Mouse (Mus musculus) intestine, embryonic 14.5 days (tissue): ENCODE data around the gene Cox17. TPM values are rescaled to one million over a fixed set of nuclear protein-coding genes. Genes with fewer than 3 reads are reported as not detected.
A peak's percentile ranks its signal among the peaks of the same experiment; 100 is the strongest.

Source experiments
- ATAC-seq: fragments of 200-750 bp; cut with Nextera tagmentation; replicated peaks from 2 replicates; pipeline ENCODE4 v1.8.0; 2017; ENCODE audit warnings: low read depth, moderate number of reproducible peaks, moderate TSS enrichment, moderate library complexity; ENCODE audit not compliant: low FRiP score, low TSS enrichment
- DNase-seq: peaks from one replicate; pipeline ENCODE4 v3.0.0-alpha.2; 2018; ENCODE audit warnings: low spot score
- H3K27ac ChIP-seq: fragments of 300-500 bp; sonication (generic); 2 replicates; pipeline ENCODE4 v1.5.1; 2014; ENCODE audit warnings: low read depth, mild to moderate bottlenecking, control low read depth
- H3K27me3 ChIP-seq: fragments of 300-500 bp; sonication (generic); replicated peaks from 2 replicates; pipeline ENCODE4 v1.6.1; 2014; ENCODE audit warnings: low read length, control low read depth; ENCODE audit not compliant: control insufficient read depth, insufficient read depth
- H3K36me3 ChIP-seq: fragments of 300-500 bp; sonication (generic); 2 replicates; pipeline ENCODE4 v1.6.1; 2014; ENCODE audit warnings: low read length, control low read depth; ENCODE audit not compliant: control insufficient read depth, insufficient read depth
- H3K4me1 ChIP-seq: fragments of 300-500 bp; sonication (generic); replicated peaks from 2 replicates; pipeline ENCODE4 v1.6.1; 2014; ENCODE audit warnings: low read length, control low read depth, mixed read lengths; ENCODE audit not compliant: control insufficient read depth, insufficient read depth
- H3K4me2 ChIP-seq: fragments of 300-500 bp; sonication (generic); 2 replicates; pipeline ENCODE4 v1.6.1; 2014; ENCODE audit warnings: low read length
- H3K4me3 ChIP-seq: fragments of 300-500 bp; sonication (generic); 2 replicates; pipeline ENCODE4 v1.5.1; 2014; ENCODE audit warnings: low read depth, low read length, control low read depth, mixed read lengths
- H3K9ac ChIP-seq: fragments of 300-500 bp; sonication (generic); 2 replicates; pipeline ENCODE4 v1.6.1; 2014; ENCODE audit warnings: mild to moderate bottlenecking, low read length
- H3K9me3 ChIP-seq: fragments of 300-500 bp; sonication (generic); 2 replicates; pipeline ENCODE4 v1.6.1; 2016; ENCODE audit warnings: low read length, control low read depth; ENCODE audit not compliant: control insufficient read depth
- WGBS: fragments of 180-500 bp; shearing (Covaris S2); extraction: QIAGEN DNeasy Blood & Tissue Kit; methylation state at CpG from one replicate; pipeline ENCODE4 v1.1.7; 2014; 5-methylcytosine and 5-hydroxymethylcytosine counted together
- polyA plus RNA-seq: library from polyadenylated mRNA; unstranded; fragments of >200 nt; fragmentation: Nextera tagmentation; extraction: Ambion mirVana; gene quantifications from 2 replicates; pipeline ENCODE4 v1.2.1, GENCODE M21; 2014

The Cox17 gene
- polyA plus RNA-seq, 1 experiment from 2014 or later = 187 TPM

DNA sequence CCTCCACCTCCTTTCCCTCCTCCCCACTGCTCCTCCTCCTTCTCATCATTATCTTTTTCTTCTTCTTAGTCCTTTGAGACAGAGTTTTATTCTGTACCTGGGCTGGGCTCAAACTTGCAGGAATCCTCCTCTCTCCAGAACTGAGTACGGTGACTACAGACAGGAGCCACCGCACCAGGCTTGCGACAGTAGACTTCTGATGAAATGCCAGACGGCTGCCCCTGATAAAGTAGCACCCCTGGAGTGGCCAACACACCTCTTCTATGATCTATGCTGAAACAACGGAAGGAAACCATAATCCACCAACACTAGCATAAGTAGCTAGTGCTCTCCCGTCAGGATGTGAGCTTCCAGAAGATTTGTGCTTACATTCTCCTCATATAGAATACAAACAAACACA is 40.6 kb downstream of the Cox17 start:
- Histone ChIP-seq H3K36me3 (no peaks in the 10 kb centered on the region), H3K9ac (no peak overlapping the region), H3K27me3 (no peaks in the 10 kb centered on the region), H3K27ac (no peak overlapping the region), H3K4me2 (no peak overlapping the region), H3K4me3 (no peak overlapping the region), H3K4me1 (no peaks in the 10 kb centered on the region), H3K9me3 (no peaks in the 10 kb centered on the region)
- no peak for DNase-seq
- ATAC-seq = no peak
- 88% methylated on average over 6 of the region's 6 CpGs for WGBS

DNA sequence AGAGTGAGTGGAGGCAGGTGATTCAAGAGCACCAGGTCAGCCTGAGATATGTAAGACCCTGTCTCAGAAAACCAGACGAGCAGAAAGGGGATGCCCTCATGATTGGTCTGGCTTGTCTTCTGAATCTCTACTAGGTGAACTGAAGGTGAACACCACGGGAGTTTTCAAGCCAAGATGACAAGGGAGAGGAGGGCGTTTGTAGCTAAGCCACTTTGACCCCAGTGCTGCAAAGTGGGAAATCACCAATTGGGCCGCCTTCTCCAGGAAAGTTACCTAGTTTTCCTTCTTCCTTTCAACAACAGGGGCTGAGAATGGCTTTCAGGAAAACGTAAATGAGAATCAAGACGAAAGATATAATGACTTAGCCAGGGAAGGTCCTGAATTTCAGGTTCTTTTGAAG is 42.0 kb downstream of the Cox17 start:
- Histone ChIP-seq H3K27ac (no peak overlapping the region), H3K27me3 (no peaks in the 10 kb centered on the region), H3K9ac (no peak overlapping the region), H3K9me3 (no peaks in the 10 kb centered on the region), H3K4me1 (no peaks in the 10 kb centered on the region), H3K4me3 (no peak overlapping the region), H3K36me3 (no peaks in the 10 kb centered on the region), H3K4me2 (no peak overlapping the region)
- 74% methylated on average over 6 of the region's 6 CpGs for WGBS
- no peak for DNase-seq
- ATAC-seq = no peak

DNA sequence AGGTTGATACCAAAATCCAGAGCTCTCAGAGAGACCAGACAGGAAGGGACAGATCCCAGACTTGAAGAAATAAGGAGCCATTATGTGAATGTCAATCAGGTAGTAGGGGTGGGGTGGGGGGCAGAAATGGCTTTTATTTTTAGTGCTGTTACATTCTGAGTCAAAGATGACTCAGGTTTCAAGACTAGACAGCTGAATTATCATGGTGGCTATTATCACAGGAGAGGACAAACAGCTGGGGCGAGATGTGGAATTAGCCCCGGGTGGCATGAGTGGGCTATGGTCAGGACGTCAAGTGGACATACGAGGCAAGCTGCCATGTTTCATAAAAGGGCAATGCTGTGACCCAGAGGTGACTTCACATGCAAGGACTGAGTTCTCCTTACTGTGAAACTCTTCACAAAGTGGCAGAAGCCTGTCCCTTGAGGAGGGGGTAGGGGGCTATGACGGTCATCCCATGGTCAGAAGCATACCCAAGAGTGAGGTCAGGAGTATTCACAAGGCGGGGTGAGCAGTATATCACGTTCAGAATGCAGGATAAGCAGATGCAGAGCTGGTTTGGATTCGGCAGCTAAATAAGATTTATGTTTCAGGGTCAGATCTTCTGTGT is 42.6 kb downstream of the Cox17 start:
- Histone ChIP-seq H3K9me3 (no peaks in the 10 kb centered on the region), H3K4me1 (no peaks in the 10 kb centered on the region), H3K36me3 (no peaks in the 10 kb centered on the region), H3K27ac (no peak overlapping the region), H3K27me3 (no peaks in the 10 kb centered on the region), H3K9ac (no peak overlapping the region), H3K4me2 (no peak overlapping the region), H3K4me3 (no peak overlapping the region)
- ATAC-seq (no peak), DNase-seq (no peak)
- 76% methylated on average over 8 of the region's 8 CpGs for WGBS

DNA sequence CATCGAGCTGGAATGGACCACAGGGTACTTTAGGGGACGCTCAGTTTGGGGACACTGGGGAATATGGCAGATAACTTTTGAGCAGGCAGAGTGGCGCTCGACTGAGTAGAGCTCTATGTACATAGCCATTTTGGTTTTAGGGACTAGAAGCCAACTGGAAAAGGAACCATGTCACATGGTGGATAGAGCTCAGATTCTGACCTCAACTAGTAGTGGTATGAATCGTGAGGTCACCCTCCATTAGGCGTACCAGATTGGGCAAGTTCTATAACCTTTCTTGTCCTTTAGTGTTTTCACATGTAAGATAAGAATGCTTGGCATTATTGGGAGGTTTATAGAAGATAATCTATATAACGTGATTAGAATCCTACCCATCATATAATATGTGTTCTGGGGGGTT is 43.5 kb downstream of the Cox17 start:
- no peak overlapping the region for H3K4me3 ChIP-seq
- no peak overlapping the region for H3K9ac ChIP-seq
- no peaks in the 10 kb centered on the region for H3K27me3 ChIP-seq
- H3K4me2 ChIP-seq = no peak overlapping the region
- ATAC-seq = no peak
- H3K4me1 ChIP-seq = no peaks in the 10 kb centered on the region
- H3K9me3 ChIP-seq = no peaks in the 10 kb centered on the region
- no peak for DNase-seq
- H3K36me3 ChIP-seq = no peaks in the 10 kb centered on the region
- 91% methylated on average over 7 of the region's 7 CpGs for WGBS
- no peak overlapping the region for H3K27ac ChIP-seq

DNA sequence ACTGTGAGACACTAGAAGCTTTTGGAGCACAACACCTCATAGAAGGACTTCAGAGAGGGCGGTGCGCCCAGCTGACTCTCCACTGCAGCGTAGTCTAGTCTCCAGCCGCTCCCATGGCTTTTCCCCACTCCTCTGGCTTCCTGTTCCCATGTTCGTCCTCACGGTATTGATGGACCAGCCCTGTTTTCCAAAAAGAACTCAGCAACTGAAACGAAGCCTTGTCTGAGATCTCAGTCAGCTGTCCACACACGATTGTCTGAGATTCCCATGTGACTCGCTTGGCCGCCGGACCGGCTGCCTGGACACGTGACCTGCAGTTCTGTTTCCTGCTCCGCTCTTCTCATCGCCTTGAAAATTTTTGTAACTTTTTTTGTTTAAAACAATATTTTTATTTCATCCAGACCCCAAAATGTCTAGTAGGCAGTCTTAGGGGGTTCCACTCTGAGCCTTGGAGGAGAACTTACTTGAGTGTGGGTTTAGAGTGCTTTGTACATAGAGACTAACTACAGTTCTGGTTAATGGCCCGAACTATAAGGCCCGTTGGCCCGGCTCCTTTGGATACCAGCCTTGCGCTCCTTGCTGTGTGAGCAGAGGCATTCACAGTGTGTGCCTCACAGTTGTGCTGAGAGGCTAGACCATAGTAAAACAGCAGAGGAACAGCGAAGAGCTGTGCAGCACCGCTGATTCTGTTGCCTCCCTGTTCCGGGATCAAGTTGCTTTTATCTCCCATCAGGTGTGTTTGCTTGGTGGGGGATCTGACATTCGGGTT is 45.5 kb downstream of the Cox17 start:
- no peak overlapping the region for H3K9ac ChIP-seq
- 78% methylated on average over 23 of the region's 23 CpGs for WGBS
- no peaks in the 10 kb centered on the region for H3K36me3 ChIP-seq
- H3K4me3 ChIP-seq = no peak overlapping the region
- DNase-seq = no peak
- peaks cover 6% of the 10 kb centered on the region; the same call in 1 of the 2 replicates for H3K4me1 ChIP-seq
- no peaks in the 10 kb centered on the region for H3K27me3 ChIP-seq
- no peak overlapping the region for H3K4me2 ChIP-seq
- ATAC-seq = no peak
- H3K27ac ChIP-seq = no peak overlapping the region
- H3K9me3 ChIP-seq = no peaks in the 10 kb centered on the region

DNA sequence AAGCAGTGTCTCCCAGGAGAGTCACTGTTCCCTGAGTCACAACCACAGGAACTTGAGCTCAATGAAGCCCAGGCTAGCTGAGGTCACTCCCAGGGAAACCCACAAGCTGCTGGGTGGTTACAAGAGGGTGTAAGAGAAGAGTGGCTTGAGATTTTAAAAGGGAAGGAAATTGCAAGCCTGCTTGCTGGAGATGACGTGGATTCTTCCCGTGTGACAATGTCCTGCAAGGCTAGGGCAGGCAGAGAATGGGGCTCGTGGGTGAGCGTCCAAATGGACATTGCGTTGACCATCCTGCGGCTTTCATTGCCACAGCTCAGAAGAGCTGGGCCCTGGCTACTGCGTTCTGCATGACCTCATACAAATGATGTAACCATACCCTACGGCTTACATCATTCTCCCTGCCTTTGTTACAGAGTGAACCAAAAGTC is 47.4 kb downstream of the Cox17 start:
- H3K36me3 ChIP-seq = no peaks in the 10 kb centered on the region
- H3K4me2 ChIP-seq = no peak overlapping the region
- no peaks in the 10 kb centered on the region for H3K9me3 ChIP-seq
- no peaks in the 10 kb centered on the region for H3K27me3 ChIP-seq
- H3K4me1 ChIP-seq = peaks cover 6% of the 10 kb centered on the region; the same call in 1 of the 2 replicates
- no peak overlapping the region for H3K9ac ChIP-seq
- no peak for ATAC-seq
- H3K27ac ChIP-seq = no peak overlapping the region
- H3K4me3 ChIP-seq = no peak overlapping the region
- WGBS = 87% methylated on average over 8 of the region's 8 CpGs
- no peak for DNase-seq

DNA sequence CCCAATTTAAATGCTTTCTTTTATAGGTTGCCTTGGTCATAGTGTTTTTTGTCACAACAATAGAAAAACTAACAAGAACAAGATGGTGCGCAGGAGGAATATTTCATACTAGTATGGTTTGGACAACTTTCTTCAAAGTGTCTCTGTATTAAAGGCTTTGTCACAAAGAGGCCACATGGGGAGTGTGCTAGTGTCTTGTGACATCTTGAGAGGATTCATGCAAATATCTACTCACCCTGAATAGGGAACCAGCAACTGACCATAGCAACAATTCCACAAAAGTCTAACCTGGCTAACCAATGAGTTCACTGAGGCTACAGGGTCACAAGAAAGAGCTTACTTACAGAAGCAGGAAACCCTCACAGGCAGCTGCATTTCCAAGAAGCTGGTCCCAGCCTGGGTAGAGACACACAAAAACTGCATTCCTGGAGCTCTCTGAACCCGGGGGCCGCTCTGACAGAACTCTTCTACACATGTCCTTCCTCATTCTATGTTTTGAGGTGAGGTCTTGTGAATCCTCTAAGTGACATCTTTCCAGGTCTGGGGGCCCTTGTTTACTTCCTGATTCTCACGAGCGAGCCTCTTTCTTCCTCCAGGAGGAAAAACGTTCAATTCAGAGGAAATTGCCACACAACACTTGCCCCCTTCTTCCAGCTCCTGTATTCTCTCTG is 48.4 kb downstream of the Cox17 start:
- H3K4me2 ChIP-seq = no peak overlapping the region
- 61% methylated on average over 6 of the region's 6 CpGs for WGBS
- ATAC-seq = no peak
- no peak overlapping the region for H3K4me3 ChIP-seq
- DNase-seq = no peak
- no peak overlapping the region for H3K27ac ChIP-seq
- peaks cover 13% of the 10 kb centered on the region for H3K4me1 ChIP-seq
- H3K36me3 ChIP-seq = no peaks in the 10 kb centered on the region
- H3K27me3 ChIP-seq = no peaks in the 10 kb centered on the region
- H3K9ac ChIP-seq = no peak overlapping the region
- H3K9me3 ChIP-seq = no peaks in the 10 kb centered on the region

DNA sequence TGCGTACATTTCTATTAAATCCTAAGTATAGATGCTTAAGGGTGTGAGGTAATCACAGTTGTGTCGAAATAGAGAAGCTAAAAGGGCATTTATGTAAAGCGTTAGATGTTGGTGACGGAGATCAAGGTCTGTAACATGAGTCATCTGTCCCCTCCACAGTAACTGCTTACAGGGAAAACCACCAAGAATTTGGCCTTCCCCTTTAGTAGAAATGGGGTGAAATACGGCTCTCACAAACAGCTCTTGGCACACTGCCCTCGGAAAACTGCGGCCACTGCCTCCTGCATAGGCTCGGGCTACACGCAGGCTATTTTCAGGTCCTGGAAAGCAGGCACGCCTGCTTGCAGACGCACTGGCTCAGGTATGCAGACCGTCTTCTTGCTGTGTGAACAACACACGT is 49.4 kb downstream of the Cox17 start:
- 34% methylated on average over 13 of the region's 13 CpGs for WGBS
- peak; percentile 66 for DNase-seq
- H3K4me2 ChIP-seq = no peak overlapping the region

More for the DNA sequence above, 49.4 kb downstream of the Cox17 start:
- ATAC-seq = no peak
- no peaks in the 10 kb centered on the region for H3K9me3 ChIP-seq
- H3K4me3 ChIP-seq = no peak overlapping the region
- no peak overlapping the region for H3K27ac ChIP-seq
- H3K27me3 ChIP-seq = no peaks in the 10 kb centered on the region
- no peak overlapping the region for H3K9ac ChIP-seq
- H3K4me1 ChIP-seq = peaks cover 13% of the 10 kb centered on the region
- no peaks in the 10 kb centered on the region for H3K36me3 ChIP-seq
